Mouse (Mus musculus) kidney, adult 18-20 months (tissue): ENCODE data around the gene Uqcr11.

ENCODE experiments used
- DNase-seq: peaks from one replicate; pipeline ENCODE4 v3.0.0; 2021

Uqcr11 gene

GRCm38 (mm10) chr10:80406684-80407501 lies at the start of gene Uqcr11:
Gene Uqcr11 (minus strand): TSS chr10:80406830.
- peak; percentile 93 for DNase-seq

GRCm38 (mm10) chr10:80455697-80456096 lies 49.1 kb upstream of the Uqcr11 start:
- DNase-seq, result no peak

GRCm38 (mm10) chr10:80454781-80455180 lies 48.2 kb upstream of the Uqcr11 start:
- no peak for DNase-seq

- DNase-seq, result no peak
These were observed 47.0 kb upstream of the Uqcr11 start for GRCm38 (mm10) chr10:80453601-80454000.

- no peak for DNase-seq
These were observed 44.0 kb upstream of the Uqcr11 start for GRCm38 (mm10) chr10:80450599-80450998.

GRCm38 (mm10) chr10:80445898-80446601 lies 39.4 kb upstream of the Uqcr11 start:
- peak; percentile 83 for DNase-seq

GRCm38 (mm10) chr10:80445052-80445451 lies 38.4 kb upstream of the Uqcr11 start:
- no peak for DNase-seq

GRCm38 (mm10) chr10:80444339-80445045 lies 37.9 kb upstream of the Uqcr11 start:
- DNase-seq, result no peak

- no peak for DNase-seq
These were observed 37.1 kb upstream of the Uqcr11 start for GRCm38 (mm10) chr10:80443575-80444278.

- no peak for DNase-seq
These were observed 36.4 kb upstream of the Uqcr11 start for GRCm38 (mm10) chr10:80442989-80443388.

- no peak for DNase-seq
These were observed 35.0 kb upstream of the Uqcr11 start for GRCm38 (mm10) chr10:80441598-80441997.

- no peak for DNase-seq
These were observed 33.4 kb upstream of the Uqcr11 start for GRCm38 (mm10) chr10:80440031-80440430.

- no peak for DNase-seq
These were observed 31.3 kb upstream of the Uqcr11 start for GRCm38 (mm10) chr10:80437973-80438372.

GRCm38 (mm10) chr10:80436276-80436675 lies 29.6 kb upstream of the Uqcr11 start:
- DNase-seq, result no peak

- no peak for DNase-seq
These were observed 29.1 kb upstream of the Uqcr11 start for GRCm38 (mm10) chr10:80435764-80436163.

- no peak for DNase-seq
These were observed 28.2 kb upstream of the Uqcr11 start for GRCm38 (mm10) chr10:80434823-80435222.

GRCm38 (mm10) chr10:80434233-80434592 lies 27.6 kb upstream of the Uqcr11 start:
- DNase-seq, result no peak

- DNase-seq, result peak; percentile 96
These were observed 27.0 kb upstream of the Uqcr11 start, which contains the start of gene Tcf3 for GRCm38 (mm10) chr10:80433513-80434232. Gene Tcf3 (minus strand): TSS chr10:80433647.

- DNase-seq, result peak; percentile 20
These were observed 26.4 kb upstream of the Uqcr11 start for GRCm38 (mm10) chr10:80432936-80433512.

GRCm38 (mm10) chr10:80432387-80432785 lies 25.8 kb upstream of the Uqcr11 start:
- DNase-seq, result no peak

- DNase-seq, result no peak
These were observed 25.1 kb upstream of the Uqcr11 start for GRCm38 (mm10) chr10:80431570-80432386.
